Mouse (Mus musculus): ENCODE results near the gene Ppm1l.

DNA sequence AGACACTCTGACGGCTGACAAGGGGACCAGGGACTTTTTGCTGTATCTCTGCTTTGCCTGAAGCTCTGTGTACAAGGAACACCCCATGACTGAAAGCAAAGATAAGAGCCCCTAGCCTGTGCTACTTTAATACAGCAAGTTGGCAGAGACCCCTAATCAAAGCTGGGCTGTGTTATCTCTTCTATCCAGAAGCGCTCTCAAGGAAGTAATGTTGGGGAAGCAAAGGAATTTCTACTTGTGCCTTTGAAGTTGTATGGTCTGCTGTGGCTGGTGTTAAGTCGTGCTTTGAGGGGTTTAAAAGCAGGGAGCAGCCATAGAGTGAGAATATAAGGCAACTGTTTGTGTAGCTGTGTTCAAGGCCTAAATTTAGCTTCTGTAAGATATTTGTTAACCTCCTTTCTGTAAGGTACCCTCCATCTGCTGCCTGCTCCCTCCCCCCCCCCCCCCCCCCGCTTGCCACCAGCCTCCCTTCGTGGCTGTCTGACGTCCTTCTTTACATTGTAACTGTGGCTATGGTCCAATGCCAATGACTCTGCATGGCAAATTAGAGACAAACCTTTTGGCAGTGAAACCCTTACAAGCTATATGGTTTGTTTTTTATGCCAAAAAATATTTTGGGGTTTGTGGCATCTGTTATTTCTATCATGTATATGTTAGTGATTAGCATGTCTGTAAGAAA is 152.9 kb downstream of the Ppm1l start:
- TF ChIP-seq CTCF (IDR thresholded peaks at IDR 0.05; ENCODE audit: extremely low read depth, insufficient read depth, insufficient read length, insufficient replicate concordance) (no peak), POLR2A (IDR thresholded peaks at IDR 0.05; ENCODE audit: low read depth, low read length) (no peak)

Data from spleen, adult 2 months (tissue).